Mouse (Mus musculus): ENCODE data around the gene Tmem79.
"Not testable (repeated sequence)": the region's sequence is repeated elsewhere in the genome, so short reads cannot be mapped to it uniquely, and the experiment has no call there.

The Tmem79 gene

GRCm38 (mm10) chr3:88285565-88285895 is 50.4 kb downstream of the Tmem79 start:
- DNase-seq (ENCODE audit: low read depth, low spot score): not testable (repeated sequence)

DNA sequence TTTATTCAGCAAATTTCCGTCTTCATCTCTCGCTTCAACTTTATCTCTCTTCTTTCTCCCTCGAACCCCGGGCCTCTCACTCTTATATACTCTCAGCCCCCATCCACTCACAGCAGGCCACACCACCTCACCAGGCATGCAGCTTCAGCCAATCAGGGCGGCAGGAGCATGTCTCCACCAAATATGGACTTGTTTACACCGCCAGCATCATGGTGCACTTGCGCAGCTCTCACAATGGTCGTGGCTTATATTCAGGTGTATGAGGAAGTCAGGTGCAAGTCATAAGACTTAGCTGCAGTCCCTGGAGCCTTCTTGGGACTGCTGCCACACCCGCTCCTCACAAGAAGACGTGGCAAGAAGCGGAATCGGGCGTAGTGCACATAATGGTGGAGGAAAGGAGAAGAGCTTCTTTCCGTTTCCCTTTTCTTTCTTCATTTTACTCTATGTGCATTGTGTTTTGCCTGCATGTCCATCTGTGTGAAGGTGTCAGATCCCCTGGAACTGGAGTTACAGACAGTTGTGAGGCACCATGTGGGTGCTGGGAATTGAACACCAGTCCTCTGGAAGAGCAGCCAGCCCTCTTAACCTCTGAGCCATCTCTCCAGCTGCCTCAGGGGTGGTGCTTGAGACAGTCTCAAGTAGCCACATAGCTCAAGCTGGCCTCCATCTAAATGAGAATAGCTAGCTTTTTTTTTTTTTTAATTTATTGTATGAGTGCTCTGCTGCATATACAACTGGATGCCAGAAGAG is 51.0 kb downstream of the Tmem79 start:
- not testable (repeated sequence) for DNase-seq (ENCODE audit: low read depth, low spot score)

- DNase-seq (ENCODE audit: low read depth, low spot score): not testable (repeated sequence)
Observed at GRCm38 (mm10) chr3:88281141-88281916, 54.6 kb downstream of the Tmem79 start.

- DNase-seq (ENCODE audit: low read depth, low spot score): no peak
Observed at GRCm38 (mm10) chr3:88280035-88280434, 55.9 kb downstream of the Tmem79 start.

Data from brain, embryonic 18.5 days (tissue).